Mouse (Mus musculus) midbrain, embryonic 12.5 days (tissue): ENCODE measurements around the gene Ppp1r12a. TPM values are rescaled to one million over a fixed set of nuclear protein-coding genes. Genes with fewer than 3 reads are reported as not detected.

Experiments used
- ATAC-seq: fragments of 200-750 bp; cut with Nextera tagmentation; 2 replicates; pipeline ENCODE4 v1.8.0; 2017; ENCODE audit warnings: low read depth, moderate TSS enrichment, moderate library complexity; ENCODE audit not compliant: low FRiP score
- H3K27ac ChIP-seq: fragments of 300-500 bp; sonication (generic); replicated peaks from 2 replicates; pipeline ENCODE4 v1.5.1; 2016; ENCODE audit warnings: mild to moderate bottlenecking
- H3K27me3 ChIP-seq: fragments of 300-500 bp; sonication (generic); 2 replicates; pipeline ENCODE4 v1.6.1; 2016; ENCODE audit warnings: mild to moderate bottlenecking
- H3K36me3 ChIP-seq: fragments of 300-500 bp; sonication (generic); 2 replicates; pipeline ENCODE4 v1.6.1; 2016
- H3K4me1 ChIP-seq: fragments of 300-500 bp; sonication (generic); 2 replicates; pipeline ENCODE4 v1.6.1; 2016
- H3K4me2 ChIP-seq: fragments of 300-500 bp; sonication (generic); replicated peaks from 2 replicates; pipeline ENCODE4 v1.6.1; 2016; ENCODE audit warnings: mild to moderate bottlenecking, moderate library complexity
- H3K4me3 ChIP-seq: fragments of 300-500 bp; sonication (generic); 2 replicates; pipeline ENCODE4 v1.5.1; 2016; ENCODE audit warnings: mild to moderate bottlenecking
- H3K9ac ChIP-seq: fragments of 300-500 bp; sonication (generic); replicated peaks from 2 replicates; pipeline ENCODE4 v1.6.1; 2016; ENCODE audit warnings: mild to moderate bottlenecking, moderate library complexity
- H3K9me3 ChIP-seq: fragments of 300-500 bp; sonication (generic); 2 replicates; pipeline ENCODE4 v1.6.1; 2016; ENCODE audit warnings: mild to moderate bottlenecking
- WGBS: fragments of 180-500 bp; shearing (Covaris S2); methylation state at CpG from one replicate; pipeline ENCODE4 v1.1.7; 2016; 5-methylcytosine and 5-hydroxymethylcytosine counted together
- polyA plus RNA-seq: library from polyadenylated mRNA; unstranded; fragments of >200 nt; fragmentation: Nextera tagmentation; extraction: Ambion mirVana; gene quantifications from 2 replicates; pipeline ENCODE4 v1.2.1, GENCODE M21; 2016

Ppp1r12a gene
- polyA plus RNA-seq, 1 experiment from 2014 or later: 90.9 TPM

DNA sequence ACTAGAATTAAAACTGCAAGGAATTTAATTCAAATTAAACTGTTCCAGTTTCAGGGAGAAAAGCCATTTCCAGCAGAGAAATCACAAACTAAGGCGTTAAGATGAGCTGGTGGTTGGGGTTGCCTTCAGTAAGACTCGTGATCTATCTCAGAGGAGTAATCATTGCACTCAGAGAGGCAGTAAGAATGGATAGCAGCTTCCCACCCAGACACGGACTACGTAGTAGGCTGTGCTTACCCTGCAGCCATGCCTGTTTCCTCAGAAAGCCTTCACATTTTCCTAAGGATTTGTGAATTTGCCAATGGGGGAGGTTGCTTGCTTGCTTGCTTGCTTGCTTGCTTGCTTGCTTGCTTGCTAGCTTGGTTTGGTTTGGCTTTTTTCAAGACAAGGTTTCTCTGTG, 122.5 kb downstream of the Ppp1r12a start:
- no peak overlapping the region for H3K27ac ChIP-seq
- H3K9ac ChIP-seq: no peak overlapping the region
- ATAC-seq: no peak

GRCm38 (mm10) chr10:108284977-108285376, 123.0 kb downstream of the Ppp1r12a start:
- Histone ChIP-seq H3K4me2 (no peak overlapping the region), H3K36me3 (peaks cover 8% of the 10 kb centered on the region), H3K27me3 (no peaks in the 10 kb centered on the region), H3K9ac (no peak overlapping the region), H3K27ac (no peak overlapping the region), H3K9me3 (no peaks in the 10 kb centered on the region), H3K4me3 (no peak overlapping the region), H3K4me1 (peaks cover 3% of the 10 kb centered on the region; the same call in 1 of the 2 replicates)
- WGBS: 78% methylated on average over 5 of the region's 5 CpGs
- ATAC-seq: no peak

More for the DNA sequence above, 122.5 kb downstream of the Ppp1r12a start:
- Histone ChIP-seq H3K9me3 (no peaks in the 10 kb centered on the region), H3K36me3 (peaks cover 11% of the 10 kb centered on the region), H3K4me2 (no peak overlapping the region), H3K4me1 (peaks cover 3% of the 10 kb centered on the region; the same call in 1 of the 2 replicates), H3K4me3 (no peak overlapping the region), H3K27me3 (no peaks in the 10 kb centered on the region)
- 90% methylated on average over 4 of the region's 4 CpGs for WGBS

DNA sequence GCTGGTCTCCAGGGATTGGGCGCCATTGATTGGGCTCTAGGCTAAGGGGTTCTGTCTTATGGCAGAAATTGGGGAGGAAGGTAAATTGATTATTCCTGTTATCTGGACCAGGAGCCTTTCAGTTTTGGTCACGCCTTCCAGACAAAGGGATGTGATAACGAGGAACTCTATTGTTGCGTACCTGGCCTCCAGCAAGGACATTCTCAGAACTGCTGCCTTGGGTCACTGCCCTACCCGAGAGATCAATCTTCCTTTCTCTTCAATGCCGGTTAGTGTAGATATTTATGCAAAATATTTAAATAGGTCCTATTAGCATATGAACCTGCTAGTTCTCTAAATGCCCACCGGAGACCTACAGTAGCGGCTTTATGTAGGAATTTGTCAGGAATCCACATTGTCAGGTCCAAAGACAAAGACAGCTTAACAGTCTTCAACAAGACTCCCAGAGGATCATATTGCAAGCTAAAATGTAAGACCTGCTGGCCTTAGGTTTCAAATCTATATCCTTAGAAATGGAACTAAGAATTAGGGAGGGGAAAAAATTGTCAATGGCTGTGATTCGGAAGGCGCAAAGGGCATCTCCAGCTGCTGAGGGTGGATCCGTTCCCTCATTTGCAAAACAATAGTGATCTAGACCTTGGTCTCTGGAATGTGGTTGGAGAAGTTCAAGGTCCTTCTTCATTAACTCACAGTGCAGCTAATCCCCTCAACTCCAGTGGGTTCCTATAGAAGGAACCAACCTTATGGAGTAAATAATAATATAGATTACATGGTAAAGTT, 124.9 kb downstream of the Ppp1r12a start:
- Histone ChIP-seq H3K4me2 (no peak overlapping the region), H3K27ac (no peak overlapping the region), H3K27me3 (no peaks in the 10 kb centered on the region), H3K4me1 (peaks cover 3% of the 10 kb centered on the region; the same call in 1 of the 2 replicates), H3K9me3 (no peaks in the 10 kb centered on the region), H3K9ac (no peak overlapping the region), H3K36me3 (no peaks in the 10 kb centered on the region), H3K4me3 (no peak overlapping the region)
- ATAC-seq: no peak
- 68% methylated on average over 11 of the region's 11 CpGs for WGBS

DNA sequence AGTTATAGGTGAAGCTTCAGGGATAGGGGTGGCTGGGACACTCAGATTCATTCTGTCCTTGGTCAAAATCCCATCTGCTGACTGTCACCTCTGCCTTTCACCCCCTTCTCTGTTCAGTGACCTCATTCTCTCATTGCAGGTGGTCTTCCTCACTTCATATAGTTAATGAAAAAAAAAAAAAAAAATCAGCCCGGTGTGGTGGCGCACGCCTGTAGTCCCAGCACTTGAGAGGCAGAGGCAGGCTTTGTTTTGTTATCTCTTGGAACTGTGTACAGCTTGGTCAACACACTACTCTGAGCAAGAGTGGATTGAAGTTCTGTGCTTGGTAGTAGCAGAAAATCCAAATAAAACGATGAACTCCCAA, 125.4 kb downstream of the Ppp1r12a start:
- H3K4me3 ChIP-seq: no peak overlapping the region
- WGBS: 77% methylated on average over 4 of the region's 4 CpGs
- H3K27me3 ChIP-seq: no peaks in the 10 kb centered on the region
- no peak for ATAC-seq
- H3K9ac ChIP-seq: no peak overlapping the region
- no peak overlapping the region for H3K4me2 ChIP-seq
- no peaks in the 10 kb centered on the region for H3K36me3 ChIP-seq
- H3K4me1 ChIP-seq: peaks cover 3% of the 10 kb centered on the region; the same call in 1 of the 2 replicates
- H3K9me3 ChIP-seq: no peaks in the 10 kb centered on the region
- H3K27ac ChIP-seq: no peak overlapping the region

- Histone ChIP-seq H3K27ac (no peak overlapping the region), H3K4me1 (peaks cover 3% of the 10 kb centered on the region; the same call in 1 of the 2 replicates), H3K27me3 (no peaks in the 10 kb centered on the region), H3K4me2 (no peak overlapping the region), H3K36me3 (no peaks in the 10 kb centered on the region), H3K9me3 (no peaks in the 10 kb centered on the region), H3K4me3 (no peak overlapping the region), H3K9ac (no peak overlapping the region)
- ATAC-seq: no peak
- WGBS: 96% methylated on average over 13 of the region's 13 CpGs
Observed at GRCm38 (mm10) chr10:108290046-108290445, 128.1 kb downstream of the Ppp1r12a start.

- Histone ChIP-seq H3K36me3 (no peaks in the 10 kb centered on the region), H3K27ac (no peak overlapping the region), H3K27me3 (no peaks in the 10 kb centered on the region), H3K4me3 (no peak overlapping the region), H3K4me2 (no peak overlapping the region), H3K9ac (no peak overlapping the region), H3K4me1 (peaks cover 3% of the 10 kb centered on the region; the same call in 1 of the 2 replicates), H3K9me3 (no peaks in the 10 kb centered on the region)
- 87% methylated on average over 12 of the region's 12 CpGs for WGBS
- no peak for ATAC-seq
Observed at GRCm38 (mm10) chr10:108291688-108292471, 129.9 kb downstream of the Ppp1r12a start.

GRCm38 (mm10) chr10:108292651-108293050, 130.7 kb downstream of the Ppp1r12a start:
- Histone ChIP-seq H3K4me3 (no peak overlapping the region), H3K9ac (no peak overlapping the region), H3K36me3 (no peaks in the 10 kb centered on the region), H3K9me3 (no peaks in the 10 kb centered on the region), H3K4me2 (no peak overlapping the region), H3K27me3 (no peaks in the 10 kb centered on the region), H3K27ac (no peak overlapping the region), H3K4me1 (no peaks in the 10 kb centered on the region)
- no peak for ATAC-seq
- WGBS: 90% methylated on average over 4 of the region's 4 CpGs

GRCm38 (mm10) chr10:108293620-108294195, 131.7 kb downstream of the Ppp1r12a start:
- no peak overlapping the region for H3K9ac ChIP-seq
- no peak overlapping the region for H3K4me2 ChIP-seq
- no peaks in the 10 kb centered on the region for H3K9me3 ChIP-seq
- no peak overlapping the region for H3K4me3 ChIP-seq
- H3K27me3 ChIP-seq: no peaks in the 10 kb centered on the region
- H3K4me1 ChIP-seq: no peaks in the 10 kb centered on the region
- 94% methylated on average over 16 of the region's 16 CpGs for WGBS
- H3K36me3 ChIP-seq: no peaks in the 10 kb centered on the region
- no peak overlapping the region for H3K27ac ChIP-seq
- no peak for ATAC-seq

GRCm38 (mm10) chr10:108294766-108295165, 132.8 kb downstream of the Ppp1r12a start:
- Histone ChIP-seq H3K9me3 (no peaks in the 10 kb centered on the region), H3K27ac (no peak overlapping the region), H3K9ac (no peak overlapping the region), H3K4me2 (no peak overlapping the region), H3K36me3 (no peaks in the 10 kb centered on the region), H3K4me3 (no peak overlapping the region), H3K27me3 (no peaks in the 10 kb centered on the region), H3K4me1 (no peaks in the 10 kb centered on the region)
- 88% methylated on average over 7 of the region's 7 CpGs for WGBS
- ATAC-seq: no peak

DNA sequence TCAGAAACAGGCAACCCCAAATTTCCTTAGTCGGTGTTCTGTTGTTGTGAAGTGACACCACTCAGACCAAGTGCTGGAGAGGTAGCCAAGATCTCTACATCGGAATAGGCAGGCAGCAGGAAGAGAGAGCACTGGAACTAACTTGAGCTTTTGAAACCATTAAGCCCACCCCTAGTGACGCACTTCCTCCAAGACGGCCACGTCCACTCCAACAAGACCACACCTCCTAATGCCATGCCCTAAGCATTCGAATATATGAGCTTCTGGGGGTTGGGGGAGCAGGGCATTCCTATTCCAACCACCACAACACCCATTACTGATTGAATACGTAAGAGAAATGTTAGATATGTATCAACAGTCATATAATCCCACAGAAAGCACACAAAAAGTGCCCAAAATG, 134.5 kb downstream of the Ppp1r12a start:
- Histone ChIP-seq H3K36me3 (no peaks in the 10 kb centered on the region), H3K4me1 (0 out of 2 replicates have a peak, but pooled peaks cover 2% of the 10 kb centered on the region), H3K27me3 (no peaks in the 10 kb centered on the region), H3K9me3 (no peaks in the 10 kb centered on the region), H3K4me3 (no peak overlapping the region), H3K4me2 (no peak overlapping the region), H3K27ac (no peak overlapping the region), H3K9ac (no peak overlapping the region)
- 93% methylated on average over 7 of the region's 7 CpGs for WGBS
- no peak for ATAC-seq

GRCm38 (mm10) chr10:108298261-108298660, 136.3 kb downstream of the Ppp1r12a start:
- no peak for ATAC-seq
- 95% methylated on average over 13 of the region's 13 CpGs for WGBS

More at GRCm38 (mm10) chr10:108298261-108298660, 136.3 kb downstream of the Ppp1r12a start:
- Histone ChIP-seq H3K36me3 (no peaks in the 10 kb centered on the region), H3K4me3 (no peak overlapping the region), H3K27me3 (no peaks in the 10 kb centered on the region), H3K4me2 (no peak overlapping the region), H3K4me1 (0 out of 2 replicates have a peak, but pooled peaks cover 2% of the 10 kb centered on the region), H3K9ac (no peak overlapping the region), H3K27ac (no peak overlapping the region), H3K9me3 (no peaks in the 10 kb centered on the region)
